Mouse (Mus musculus) frontal cortex, postnatal 25 days (tissue): ENCODE results near the gene Ubr3.
"Not testable (repeated sequence)": the region's sequence is repeated elsewhere in the genome, so short reads cannot be mapped to it uniquely, and the experiment has no call there.

Experiments
- DNase-seq, 2 experiments: peaks; one replicate each; pipeline ENCODE4 v3.0.0; 2022; ENCODE audit warnings: low spot score in 2 of 2

Ubr3 gene

GRCm38 (mm10) chr2:69907394-69907793, 10.3 kb downstream of the Ubr3 start:
- DNase-seq, result not testable (repeated sequence)

- no peak for DNase-seq
Measured at GRCm38 (mm10) chr2:69912801-69913200, 15.8 kb downstream of the Ubr3 start.

GRCm38 (mm10) chr2:69917301-69917700, 20.3 kb downstream of the Ubr3 start:
- DNase-seq, result no peak

- no peak for DNase-seq
Measured at GRCm38 (mm10) chr2:69924943-69925342, 27.9 kb downstream of the Ubr3 start.

- no peak for DNase-seq
Measured at GRCm38 (mm10) chr2:69936331-69936730, 39.3 kb downstream of the Ubr3 start.

- no peak for DNase-seq
Measured at GRCm38 (mm10) chr2:69939226-69939625, 42.2 kb downstream of the Ubr3 start.

- DNase-seq, result no peak
Measured at GRCm38 (mm10) chr2:69939649-69940048, 42.6 kb downstream of the Ubr3 start.

GRCm38 (mm10) chr2:69941391-69942030, 44.5 kb downstream of the Ubr3 start:
- no peak for DNase-seq

GRCm38 (mm10) chr2:69952849-69953248, 55.8 kb downstream of the Ubr3 start:
- no peak for DNase-seq

- no peak for DNase-seq
Measured at GRCm38 (mm10) chr2:69955635-69956034, 58.6 kb downstream of the Ubr3 start.

GRCm38 (mm10) chr2:69957622-69958021, 60.6 kb downstream of the Ubr3 start:
- DNase-seq, result no peak

GRCm38 (mm10) chr2:69974896-69975295, 77.8 kb downstream of the Ubr3 start:
- DNase-seq, result no peak

- no peak for DNase-seq
Measured at GRCm38 (mm10) chr2:69989224-69989623, 92.2 kb downstream of the Ubr3 start.

- no peak for DNase-seq
Measured at GRCm38 (mm10) chr2:69990647-69991046, 93.6 kb downstream of the Ubr3 start.

GRCm38 (mm10) chr2:69994082-69994736, 97.2 kb downstream of the Ubr3 start:
- not testable (repeated sequence) for DNase-seq

GRCm38 (mm10) chr2:69994779-69995178, 97.7 kb downstream of the Ubr3 start:
- DNase-seq, result no peak

- no peak for DNase-seq
Measured at GRCm38 (mm10) chr2:69999097-69999770, 102.2 kb downstream of the Ubr3 start.

- DNase-seq, result no peak
Measured at GRCm38 (mm10) chr2:70000316-70000715, 103.3 kb downstream of the Ubr3 start.

GRCm38 (mm10) chr2:70006492-70006891, 109.4 kb downstream of the Ubr3 start:
- no peak for DNase-seq

- DNase-seq, result no peak
Measured at GRCm38 (mm10) chr2:70012941-70013340, 115.9 kb downstream of the Ubr3 start.

GRCm38 (mm10) chr2:70018236-70018635, 121.2 kb downstream of the Ubr3 start:
- no peak for DNase-seq

- DNase-seq, result no peak
Measured at GRCm38 (mm10) chr2:70024454-70024853, 127.4 kb downstream of the Ubr3 start.

GRCm38 (mm10) chr2:70025711-70026110, 128.7 kb downstream of the Ubr3 start:
- no peak for DNase-seq
